Mouse (Mus musculus) CD4-positive helper T cell, adult 2 months (primary cell): ENCODE data around the gene Enox1.
"Not testable (repeated sequence)": the region's sequence is repeated elsewhere in the genome, so short reads cannot be mapped to it uniquely, and the experiment has no call there.

Experiments
- DNase-seq: peaks from one replicate; pipeline ENCODE4 v3.0.0-alpha.2; 2012; ENCODE audit warnings: low read depth, missing footprints, low spot score

Enox1 gene

GRCm38 (mm10) chr14:77156222-77156910, at the start of gene Enox1:
Gene Enox1 (plus strand): TSS chr14:77156763.
- DNase-seq: peak; percentile 5

GRCm38 (mm10) chr14:77110622-77111021, 45.9 kb upstream of the Enox1 start:
- DNase-seq: not testable (repeated sequence)

DNA sequence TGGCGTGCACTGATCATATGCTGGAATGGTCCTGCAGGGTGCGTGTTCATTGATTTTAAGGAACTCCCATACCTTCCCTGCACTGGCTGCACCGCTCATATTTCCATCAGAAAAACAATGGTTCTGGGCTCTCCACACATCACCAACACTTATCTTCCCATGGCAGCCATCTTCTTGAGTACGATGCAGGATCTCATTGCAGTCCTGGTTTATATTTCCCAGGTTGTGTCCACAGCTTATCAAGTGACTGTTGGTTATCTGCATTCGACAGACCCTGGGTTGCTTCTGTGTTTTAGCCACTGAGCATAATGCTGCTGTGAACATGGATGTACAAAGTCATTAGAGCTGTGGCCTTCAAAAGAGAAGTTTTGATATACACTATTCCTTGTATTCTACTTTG, 26.0 kb upstream of the Enox1 start:
- no peak for DNase-seq

DNA sequence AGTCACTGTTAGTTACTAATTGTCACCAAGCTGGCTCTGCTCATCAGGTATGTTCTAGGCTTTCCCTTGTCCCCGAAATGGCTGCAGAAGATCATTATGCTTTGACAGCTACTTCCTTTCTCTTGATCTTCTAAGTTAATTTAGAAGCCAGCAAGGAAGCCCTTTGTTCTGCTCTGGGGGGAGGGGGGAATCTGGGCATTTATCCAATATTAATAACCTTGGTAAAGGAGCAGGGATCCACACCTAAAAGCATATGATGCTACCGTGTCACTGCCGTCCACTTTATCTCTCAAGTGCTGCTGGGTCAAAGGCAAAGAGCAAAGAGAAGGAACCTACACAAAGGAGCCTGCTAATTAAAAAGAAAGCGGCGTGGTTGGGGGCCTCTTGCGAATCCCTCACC, 19.6 kb upstream of the Enox1 start:
- DNase-seq: no peak

- peak; percentile 66 for DNase-seq
Observed at GRCm38 (mm10) chr14:77141324-77142282, 15.0 kb upstream of the Enox1 start.

GRCm38 (mm10) chr14:77145103-77145502, 11.5 kb upstream of the Enox1 start:
- DNase-seq: no peak

DNA sequence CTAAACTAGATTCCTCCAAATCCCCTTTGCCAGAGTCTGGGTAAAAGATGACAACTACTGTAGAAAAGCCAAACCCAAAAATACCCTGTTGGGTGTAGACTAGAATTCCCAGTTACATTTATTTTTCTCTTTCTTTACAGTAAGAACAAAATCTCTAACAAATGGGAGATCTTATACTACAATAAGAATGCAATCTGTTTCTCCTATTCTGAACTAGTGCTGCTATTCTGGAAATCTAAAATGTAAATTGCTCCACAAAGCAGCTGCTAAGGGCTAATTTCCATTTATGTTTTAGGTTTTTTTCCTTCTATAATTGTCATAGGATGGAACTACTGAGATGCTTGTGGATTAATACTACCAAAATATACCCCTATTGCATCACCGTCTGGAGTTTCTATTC, 8.9 kb upstream of the Enox1 start:
- DNase-seq: no peak

DNA sequence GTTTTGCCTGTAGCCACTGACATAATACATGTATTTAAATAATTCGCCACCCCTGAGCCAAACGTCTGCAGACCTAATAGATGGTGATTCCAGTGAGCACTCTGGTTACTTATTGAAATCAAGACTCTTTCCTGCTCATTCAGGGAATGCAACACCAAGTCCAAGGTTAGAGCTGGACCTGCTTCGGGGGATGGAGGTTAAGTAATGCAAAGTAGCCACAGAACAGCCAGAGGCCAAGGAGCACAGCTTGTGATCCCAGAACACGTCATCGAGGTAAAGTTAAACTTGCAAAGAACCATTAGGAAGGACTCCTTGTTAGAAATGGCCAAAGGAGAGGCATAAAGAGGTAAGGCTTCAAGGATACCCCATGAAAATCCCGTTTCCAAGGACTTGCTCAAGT, 6.0 kb upstream of the Enox1 start:
- DNase-seq: no peak

- DNase-seq: no peak
Observed at GRCm38 (mm10) chr14:77151431-77151830, 5.1 kb upstream of the Enox1 start.

DNA sequence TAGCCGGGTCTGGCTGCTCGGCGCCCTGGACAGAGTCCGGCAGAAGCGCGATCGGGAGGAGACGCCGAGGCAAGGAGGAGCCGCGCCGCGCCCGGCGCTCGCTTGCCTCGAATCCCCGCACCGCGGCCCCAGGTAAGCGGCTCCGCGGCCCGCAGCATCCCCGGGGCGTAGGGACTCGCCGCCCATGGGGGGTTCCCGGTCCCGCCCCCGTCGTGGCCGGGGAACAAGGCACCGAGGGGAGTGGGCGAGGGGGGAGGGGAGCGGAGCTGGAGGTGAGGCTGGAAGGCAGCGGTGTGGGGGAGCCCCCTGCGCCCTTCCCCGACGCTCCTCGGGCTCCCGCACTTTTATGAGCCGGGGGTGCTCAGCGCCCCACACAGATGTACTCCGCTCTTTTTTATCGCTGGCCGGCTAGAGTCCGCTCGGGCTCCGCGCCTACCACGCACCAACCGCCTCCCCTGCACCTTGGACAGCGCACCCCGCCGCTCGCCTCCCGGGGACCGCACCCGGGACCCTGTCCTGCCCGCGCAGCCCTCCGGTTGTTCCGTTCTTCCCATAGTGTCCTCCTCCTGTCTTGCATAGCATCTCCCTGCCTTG, 445 bp downstream of the Enox1 start:
- no peak for DNase-seq

GRCm38 (mm10) chr14:77157505-77157911, 945 bp downstream of the Enox1 start:
- no peak for DNase-seq

- DNase-seq: no peak
Observed at GRCm38 (mm10) chr14:77159397-77159796, 2.8 kb downstream of the Enox1 start.

GRCm38 (mm10) chr14:77162496-77162895, 5.9 kb downstream of the Enox1 start:
- no peak for DNase-seq

GRCm38 (mm10) chr14:77164396-77164795, 7.8 kb downstream of the Enox1 start:
- DNase-seq: no peak

DNA sequence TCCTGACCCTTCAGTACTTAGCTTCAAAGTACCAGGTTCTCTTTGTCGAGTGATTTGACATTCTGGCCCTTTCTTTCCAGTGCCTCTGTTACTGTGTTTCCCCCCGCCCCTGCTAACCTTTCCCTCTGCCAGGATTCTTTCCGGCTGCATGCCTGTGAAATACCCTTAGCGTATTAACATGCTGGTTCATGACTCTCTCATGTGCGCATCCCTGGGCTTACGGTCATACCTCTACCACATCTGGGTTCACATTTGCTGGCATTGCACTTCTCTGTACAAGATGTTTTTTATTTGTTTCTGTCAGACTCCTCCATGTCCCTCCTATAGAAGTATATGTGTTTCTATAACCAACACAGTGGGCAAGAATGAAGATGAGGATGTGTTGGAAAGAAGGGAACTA, 11.6 kb downstream of the Enox1 start:
- DNase-seq: no peak

DNA sequence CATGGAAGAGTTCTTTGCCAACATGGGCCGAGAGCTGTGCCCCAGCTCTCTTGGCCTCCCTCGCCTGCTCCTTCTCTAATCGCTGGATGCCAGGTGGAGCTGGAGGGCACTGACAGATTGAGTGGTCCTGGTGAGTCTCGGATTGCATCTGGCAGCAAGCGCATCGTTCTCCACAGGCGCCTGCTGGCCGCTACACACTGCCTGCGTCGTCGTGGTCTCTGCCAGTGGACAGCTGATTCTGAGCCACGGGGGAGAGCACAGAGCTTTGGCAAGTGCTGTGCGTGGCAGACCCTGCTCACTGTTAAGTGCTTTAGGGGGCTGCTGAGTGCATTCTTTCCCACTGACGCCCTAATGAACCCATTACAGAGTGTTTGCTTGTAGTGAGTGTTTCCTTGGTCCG, 17.9 kb downstream of the Enox1 start:
- DNase-seq: no peak

DNA sequence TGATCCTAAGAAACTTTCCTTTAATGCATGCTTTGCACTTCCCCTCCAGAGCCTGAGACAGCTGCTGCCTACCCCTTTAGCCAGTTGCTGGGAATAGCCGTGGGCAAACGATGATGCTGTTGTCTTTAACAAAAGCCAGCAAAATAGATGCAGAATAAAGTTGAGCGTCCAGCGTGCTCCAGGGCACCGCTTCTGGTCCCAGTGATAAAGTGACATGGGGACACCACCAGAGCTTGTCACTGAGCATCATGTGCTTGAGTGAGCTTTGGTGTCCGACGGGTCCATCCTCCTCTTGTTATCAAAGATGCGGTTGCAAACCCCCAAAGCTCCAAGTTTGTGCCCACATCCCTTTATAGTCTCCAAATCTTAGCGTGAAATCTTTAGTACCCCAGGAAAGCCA, 18.4 kb downstream of the Enox1 start:
- no peak for DNase-seq

- no peak for DNase-seq
Observed at GRCm38 (mm10) chr14:77180241-77180640, 23.7 kb downstream of the Enox1 start.

GRCm38 (mm10) chr14:77180753-77181374, 24.3 kb downstream of the Enox1 start:
- DNase-seq: no peak

- DNase-seq: no peak
Observed at GRCm38 (mm10) chr14:77183491-77183890, 26.9 kb downstream of the Enox1 start.

DNA sequence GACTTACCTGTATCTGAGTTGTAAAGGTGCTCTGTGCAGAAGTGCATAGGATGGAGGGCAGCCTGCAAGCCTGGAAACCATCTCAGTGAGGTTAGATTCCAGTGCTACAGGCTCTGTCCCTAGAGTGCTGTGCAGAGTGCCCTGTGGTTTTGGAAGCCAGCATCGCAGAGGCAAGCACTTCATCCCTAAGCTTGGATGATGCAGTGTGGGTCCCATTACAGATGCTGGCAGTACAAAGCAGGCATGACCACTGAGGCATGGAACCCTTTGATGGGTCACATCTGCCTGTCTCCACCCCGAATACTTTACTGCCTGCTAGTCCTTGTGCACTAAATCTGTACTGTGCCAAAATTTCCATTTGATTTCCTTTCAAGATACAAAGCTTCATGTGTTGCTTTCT, 33.6 kb downstream of the Enox1 start:
- DNase-seq: no peak
